Mouse (Mus musculus): ENCODE data around the gene Npc2. TPM values are rescaled to one million over a fixed set of nuclear protein-coding genes. Genes with fewer than 3 reads are reported as not detected.

Npc2 gene
- polyA plus RNA-seq, 1 experiment from 2014 or later = 27.9 TPM

- no peaks in the 10 kb centered on the region for H3K9me3 ChIP-seq (replicated peaks; ENCODE audit: control insufficient read depth, low read length)
- H3K27me3 ChIP-seq (ENCODE audit: control insufficient read depth, insufficient read depth, low read depth, low read length) = 0 out of 2 replicates have a peak, but pooled peaks cover 2% of the 10 kb centered on the region
- H3K4me3 ChIP-seq (ENCODE audit: low read depth, low read length) = no peak overlapping the region
- no peaks in the 10 kb centered on the region for H3K4me1 ChIP-seq (ENCODE audit: control insufficient read depth, low read depth, low read length)
- no peak for ATAC-seq (ENCODE audit: low read depth)
- 37% methylated on average over 6 of the region's 6 CpGs for WGBS (ENCODE audit: insufficient replicate concordance)
- no peak overlapping the region for H3K27ac ChIP-seq (ENCODE audit: low read length)
- H3K9ac ChIP-seq (ENCODE audit: low read depth, low read length) = no peak overlapping the region
- H3K4me2 ChIP-seq (ENCODE audit: low read depth, low read length) = no peak overlapping the region
- H3K36me3 ChIP-seq (ENCODE audit: control insufficient read depth, insufficient read depth) = no peaks in the 10 kb centered on the region
Observed at GRCm38 (mm10) chr12:84809033-84809432, 36.1 kb upstream of the Npc2 start.

- H3K4me3 ChIP-seq (ENCODE audit: low read depth, low read length) = no peak overlapping the region
- 64% methylated on average over 13 of the region's 13 CpGs for WGBS (ENCODE audit: insufficient replicate concordance)
- no peak overlapping the region for H3K9ac ChIP-seq (ENCODE audit: low read depth, low read length)
- no peaks in the 10 kb centered on the region for H3K36me3 ChIP-seq (ENCODE audit: control insufficient read depth, insufficient read depth)
- no peak overlapping the region for H3K4me2 ChIP-seq (ENCODE audit: low read depth, low read length)
- no peak for ATAC-seq (ENCODE audit: low read depth)
- H3K9me3 ChIP-seq (replicated peaks; ENCODE audit: control insufficient read depth, low read length) = no peaks in the 10 kb centered on the region
- no peaks in the 10 kb centered on the region; the same call in 1 of the 2 replicates for H3K4me1 ChIP-seq (ENCODE audit: control insufficient read depth, low read depth, low read length)
- no peak overlapping the region for H3K27ac ChIP-seq (ENCODE audit: low read length)
- peaks cover 2% of the 10 kb centered on the region; the same call in 1 of the 2 replicates for H3K27me3 ChIP-seq (ENCODE audit: control insufficient read depth, insufficient read depth, low read depth, low read length)
Observed at GRCm38 (mm10) chr12:84807351-84807750, 34.4 kb upstream of the Npc2 start.

- no peaks in the 10 kb centered on the region for H3K9me3 ChIP-seq (replicated peaks; ENCODE audit: control insufficient read depth, low read length)
- no peak overlapping the region for H3K4me3 ChIP-seq (ENCODE audit: low read depth, low read length)
- peaks cover 2% of the 10 kb centered on the region; the same call in 1 of the 2 replicates for H3K27me3 ChIP-seq (ENCODE audit: control insufficient read depth, insufficient read depth, low read depth, low read length)
- H3K36me3 ChIP-seq (ENCODE audit: control insufficient read depth, insufficient read depth) = no peaks in the 10 kb centered on the region
- WGBS (ENCODE audit: insufficient replicate concordance) = 49% methylated on average over 5 of the region's 5 CpGs
- H3K9ac ChIP-seq (ENCODE audit: low read depth, low read length) = no peak overlapping the region
- H3K4me2 ChIP-seq (ENCODE audit: low read depth, low read length) = no peak overlapping the region
- H3K4me1 ChIP-seq (ENCODE audit: control insufficient read depth, low read depth, low read length) = no peaks in the 10 kb centered on the region; the same call in 1 of the 2 replicates
- H3K27ac ChIP-seq (ENCODE audit: low read length) = no peak overlapping the region
- no peak for ATAC-seq (ENCODE audit: low read depth)
Observed at GRCm38 (mm10) chr12:84806726-84807125, 33.8 kb upstream of the Npc2 start.

- Histone ChIP-seq H3K4me2 (ENCODE audit: low read depth, low read length) (no peak overlapping the region), H3K4me3 (ENCODE audit: low read depth, low read length) (no peak overlapping the region), H3K4me1 (ENCODE audit: control insufficient read depth, low read depth, low read length) (no peaks in the 10 kb centered on the region; the same call in 1 of the 2 replicates), H3K9me3 (replicated peaks; ENCODE audit: control insufficient read depth, low read length) (no peaks in the 10 kb centered on the region), H3K36me3 (ENCODE audit: control insufficient read depth, insufficient read depth) (no peaks in the 10 kb centered on the region), H3K27ac (ENCODE audit: low read length) (no peak overlapping the region), H3K27me3 (ENCODE audit: control insufficient read depth, insufficient read depth, low read depth, low read length) (peaks cover 2% of the 10 kb centered on the region; the same call in 1 of the 2 replicates), H3K9ac (ENCODE audit: low read depth, low read length) (no peak overlapping the region)
- no peak for ATAC-seq (ENCODE audit: low read depth)
- WGBS (ENCODE audit: insufficient replicate concordance) = 38% methylated on average over 1 of the region's 1 CpGs
Observed at GRCm38 (mm10) chr12:84806010-84806409, 33.1 kb upstream of the Npc2 start.

GRCm38 (mm10) chr12:84805228-84805842 lies 32.4 kb upstream of the Npc2 start:
- no peak for ATAC-seq (ENCODE audit: low read depth)
- Histone ChIP-seq H3K4me3 (ENCODE audit: low read depth, low read length) (no peak overlapping the region), H3K27me3 (ENCODE audit: control insufficient read depth, insufficient read depth, low read depth, low read length) (peaks cover 4% of the 10 kb centered on the region; the same call in 1 of the 2 replicates), H3K36me3 (ENCODE audit: control insufficient read depth, insufficient read depth) (no peaks in the 10 kb centered on the region), H3K9me3 (replicated peaks; ENCODE audit: control insufficient read depth, low read length) (no peaks in the 10 kb centered on the region), H3K4me2 (ENCODE audit: low read depth, low read length) (no peak overlapping the region), H3K4me1 (ENCODE audit: control insufficient read depth, low read depth, low read length) (no peaks in the 10 kb centered on the region; the same call in 1 of the 2 replicates), H3K9ac (ENCODE audit: low read depth, low read length) (no peak overlapping the region), H3K27ac (ENCODE audit: low read length) (no peak overlapping the region)
- WGBS (ENCODE audit: insufficient replicate concordance) = 66% methylated on average over 9 of the region's 9 CpGs

- peaks cover 4% of the 10 kb centered on the region; the same call in 1 of the 2 replicates for H3K27me3 ChIP-seq (ENCODE audit: control insufficient read depth, insufficient read depth, low read depth, low read length)
- no peak for ATAC-seq (ENCODE audit: low read depth)
- no peaks in the 10 kb centered on the region; the same call in 1 of the 2 replicates for H3K4me1 ChIP-seq (ENCODE audit: control insufficient read depth, low read depth, low read length)
- no peak overlapping the region for H3K9ac ChIP-seq (ENCODE audit: low read depth, low read length)
- no peak overlapping the region for H3K27ac ChIP-seq (ENCODE audit: low read length)
- 35% methylated on average over 3 of the region's 3 CpGs for whole genome bisulfite sequencing (ENCODE audit: insufficient replicate concordance)
- H3K9me3 ChIP-seq (replicated peaks; ENCODE audit: control insufficient read depth, low read length) = no peaks in the 10 kb centered on the region
- no peak overlapping the region for H3K4me2 ChIP-seq (ENCODE audit: low read depth, low read length)
- H3K36me3 ChIP-seq (ENCODE audit: control insufficient read depth, insufficient read depth) = no peaks in the 10 kb centered on the region
- H3K4me3 ChIP-seq (ENCODE audit: low read depth, low read length) = no peak overlapping the region
Observed at GRCm38 (mm10) chr12:84802625-84803024, 29.7 kb upstream of the Npc2 start.

- no peaks in the 10 kb centered on the region for H3K36me3 ChIP-seq (ENCODE audit: control insufficient read depth, insufficient read depth)
- no peak overlapping the region for H3K4me2 ChIP-seq (ENCODE audit: low read depth, low read length)
- WGBS (ENCODE audit: insufficient replicate concordance) = 65% methylated on average over 13 of the region's 13 CpGs
- H3K4me1 ChIP-seq (ENCODE audit: control insufficient read depth, low read depth, low read length) = no peaks in the 10 kb centered on the region; the same call in 1 of the 2 replicates
- no peak overlapping the region for H3K27ac ChIP-seq (ENCODE audit: low read length)
- H3K4me3 ChIP-seq (ENCODE audit: low read depth, low read length) = no peak overlapping the region
- H3K9ac ChIP-seq (ENCODE audit: low read depth, low read length) = no peak overlapping the region
- H3K27me3 ChIP-seq (ENCODE audit: control insufficient read depth, insufficient read depth, low read depth, low read length) = peaks cover 4% of the 10 kb centered on the region; the same call in 1 of the 2 replicates
- ATAC-seq (ENCODE audit: low read depth) = no peak
- H3K9me3 ChIP-seq (replicated peaks; ENCODE audit: control insufficient read depth, low read length) = no peaks in the 10 kb centered on the region
Observed at GRCm38 (mm10) chr12:84801532-84802110, 28.7 kb upstream of the Npc2 start.

GRCm38 (mm10) chr12:84800419-84800818 lies 27.5 kb upstream of the Npc2 start:
- no peak overlapping the region for H3K4me3 ChIP-seq (ENCODE audit: low read depth, low read length)
- no peak overlapping the region for H3K27ac ChIP-seq (ENCODE audit: low read length)
- no peaks in the 10 kb centered on the region; the same call in 1 of the 2 replicates for H3K4me1 ChIP-seq (ENCODE audit: control insufficient read depth, low read depth, low read length)
- H3K27me3 ChIP-seq (ENCODE audit: control insufficient read depth, insufficient read depth, low read depth, low read length) = peaks cover 2% of the 10 kb centered on the region; the same call in 1 of the 2 replicates
- H3K9me3 ChIP-seq (replicated peaks; ENCODE audit: control insufficient read depth, low read length) = no peaks in the 10 kb centered on the region
- H3K36me3 ChIP-seq (ENCODE audit: control insufficient read depth, insufficient read depth) = no peaks in the 10 kb centered on the region
- 62% methylated on average over 4 of the region's 4 CpGs for WGBS (ENCODE audit: insufficient replicate concordance)
- H3K9ac ChIP-seq (ENCODE audit: low read depth, low read length) = no peak overlapping the region
- H3K4me2 ChIP-seq (ENCODE audit: low read depth, low read length) = no peak overlapping the region
- no peak for ATAC-seq (ENCODE audit: low read depth)

GRCm38 (mm10) chr12:84799086-84799485 lies 26.1 kb upstream of the Npc2 start:
- no peaks in the 10 kb centered on the region for H3K36me3 ChIP-seq (ENCODE audit: control insufficient read depth, insufficient read depth)
- WGBS (ENCODE audit: insufficient replicate concordance) = 63% methylated on average over 13 of the region's 13 CpGs
- ATAC-seq (ENCODE audit: low read depth) = no peak
- H3K9ac ChIP-seq (ENCODE audit: low read depth, low read length) = no peak overlapping the region
- H3K9me3 ChIP-seq (replicated peaks; ENCODE audit: control insufficient read depth, low read length) = no peaks in the 10 kb centered on the region
- peaks cover 2% of the 10 kb centered on the region; the same call in 1 of the 2 replicates for H3K27me3 ChIP-seq (ENCODE audit: control insufficient read depth, insufficient read depth, low read depth, low read length)
- no peak overlapping the region for H3K4me2 ChIP-seq (ENCODE audit: low read depth, low read length)
- H3K4me3 ChIP-seq (ENCODE audit: low read depth, low read length) = no peak overlapping the region
- H3K27ac ChIP-seq (ENCODE audit: low read length) = no peak overlapping the region
- no peaks in the 10 kb centered on the region; the same call in 1 of the 2 replicates for H3K4me1 ChIP-seq (ENCODE audit: control insufficient read depth, low read depth, low read length)
